25 mouse cellular contexts compared by ENCODE assay signal in genomic region chr10:30683449-30683848, GRCm38 (mm10). TPM values are rescaled to one million over a fixed set of nuclear protein-coding genes. Genes with fewer than 3 reads are reported as not detected.
DNase-seq lines count a peak whose midpoint lies in the region; ATAC-seq and TF ChIP-seq lines count a peak whose summit lies in the region.
"Had no signal": no experiment of that assay in that cellular context is flagged by ENCODE, and none has a peak within 500 bp of the region (broad histone marks: within the 10 kb centered on the region; RNA-seq: fewer than 3 reads in every experiment).

No protein-coding gene starts in this region.

- DNase-seq in adrenal gland, postnatal 14 days: peak; percentile 8
- no peak for DNase-seq in adrenal gland, postnatal 25 days
- peak; percentile 33 for DNase-seq in lung, postnatal 36 days
- DNase-seq in lung, postnatal 4 days: no peak
- DNase-seq in layer of hippocampus, adult 8-10 months (ENCODE audit: low spot score in 2 of 2): no peak
- DNase-seq: adrenal gland, adult 8-10 months; B cell, adult 2 months; cerebellum, adult 11-12 months; cerebellum, adult 8-10 months; cerebellum, postnatal 14 days; gastrocnemius, postnatal 25 days; heart, adult 18-20 months; heart, postnatal 10 days; heart, postnatal 36 days had no signal

- 66% methylated on average over 4 of the region's 4 CpGs for WGBS in intestine, postnatal 0 days
- 94% methylated on average over 4 of the region's 4 CpGs for WGBS in forebrain, embryonic 13.5 days

- 0 out of 2 replicates have a peak overlapping the region, but pooled peaks have one; percentile 42 for H3K27ac ChIP-seq in intestine, postnatal 0 days (ENCODE audit: low read depth, low read length)
- H3K27ac ChIP-seq in forebrain, embryonic 13.5 days: no peak overlapping the region
- H3K27ac ChIP-seq: forebrain, embryonic 15.5 days; heart, embryonic 15.5 days; hindbrain, embryonic 10.5 days; hindbrain, embryonic 13.5 days had no signal

- ATAC-seq in intestine, postnatal 0 days: peak; percentile 85
- no peak for ATAC-seq in forebrain, embryonic 13.5 days
- ATAC-seq: forebrain, embryonic 15.5 days; hindbrain, embryonic 16.5 days; Patski had no signal

- no peak for TF ChIP-seq CTCF in intestine, postnatal 0 days (IDR thresholded peaks at IDR 0.05; ENCODE audit: low read depth)

- H3K4me2 ChIP-seq in intestine, postnatal 0 days (replicated peaks; ENCODE audit: low read depth): no peak overlapping the region
- H3K4me2 ChIP-seq in forebrain, embryonic 13.5 days: no peak overlapping the region
- H3K4me2 ChIP-seq: forebrain, embryonic 15.5 days; heart, embryonic 12.5 days; heart, embryonic 15.5 days; hindbrain, embryonic 13.5 days had no signal

- H3K4me1 ChIP-seq in intestine, postnatal 0 days (replicated peaks; ENCODE audit: control insufficient read depth, insufficient read depth, low read length): no peaks in the 10 kb centered on the region
- H3K4me1 ChIP-seq in forebrain, embryonic 13.5 days: no peaks in the 10 kb centered on the region
- H3K4me1 ChIP-seq: forebrain, embryonic 15.5 days; heart, embryonic 12.5 days; heart, embryonic 15.5 days; hindbrain, embryonic 10.5 days; hindbrain, embryonic 13.5 days had no signal

- H3K9me3 ChIP-seq in intestine, postnatal 0 days (ENCODE audit: control insufficient read depth): no peaks in the 10 kb centered on the region
- no peaks in the 10 kb centered on the region for H3K9me3 ChIP-seq in forebrain, embryonic 13.5 days (replicated peaks)
- H3K9me3 ChIP-seq: forebrain, embryonic 15.5 days; G1E; heart, embryonic 12.5 days; heart, embryonic 15.5 days; hindbrain, embryonic 10.5 days; hindbrain, embryonic 13.5 days had no signal

- H3K27me3 ChIP-seq in intestine, postnatal 0 days (replicated peaks; ENCODE audit: control insufficient read depth, insufficient read depth, low read length): no peaks in the 10 kb centered on the region
- H3K27me3 ChIP-seq in forebrain, embryonic 13.5 days: no peaks in the 10 kb centered on the region
- H3K27me3 ChIP-seq: CH12.LX; forebrain, embryonic 15.5 days; heart, embryonic 12.5 days; heart, embryonic 15.5 days; hindbrain, embryonic 13.5 days; Patski had no signal

- H3K4me3 ChIP-seq in intestine, postnatal 0 days (ENCODE audit: low read depth, low read length): no peak overlapping the region
- no peak overlapping the region for H3K4me3 ChIP-seq in forebrain, embryonic 13.5 days
- H3K4me3 ChIP-seq: forebrain, embryonic 15.5 days; heart, embryonic 12.5 days; heart, embryonic 15.5 days; hindbrain, embryonic 10.5 days; hindbrain, embryonic 13.5 days had no signal

- H3K9ac ChIP-seq in intestine, postnatal 0 days (ENCODE audit: low read depth, low read length): no peak overlapping the region
- no peak overlapping the region for H3K9ac ChIP-seq in forebrain, embryonic 13.5 days
- H3K9ac ChIP-seq: forebrain, embryonic 15.5 days; heart, embryonic 12.5 days; heart, embryonic 15.5 days; hindbrain, embryonic 13.5 days had no signal

- H3K36me3 ChIP-seq in intestine, postnatal 0 days (ENCODE audit: control insufficient read depth, insufficient read depth): no peaks in the 10 kb centered on the region
- H3K36me3 ChIP-seq in forebrain, embryonic 13.5 days (ENCODE audit: poor library complexity, severe bottlenecking): peaks cover 5% of the 10 kb centered on the region; the same call in 1 of the 2 replicates
- H3K36me3 ChIP-seq: forebrain, embryonic 15.5 days; heart, embryonic 15.5 days; hindbrain, embryonic 10.5 days; hindbrain, embryonic 13.5 days had no signal

RNA-seq across cellular contexts. Expression of gene Hint3, which starts 54.0 kb away (rescaled TPM):
- 44.5 and 47.1 TPM in 2 replicates for total RNA-seq in adrenal gland, postnatal 14 days (2021)
- 48.5 and 65.1 TPM in 2 replicates for total RNA-seq in adrenal gland, postnatal 25 days (2021)
- 124 and 127 TPM in 2 replicates for polyA plus RNA-seq in intestine, postnatal 0 days (2015; fragmentation: Nextera tagmentation; extraction: Ambion mirVana)
- polyA plus RNA-seq in forebrain, embryonic 13.5 days (2015; fragmentation: Nextera tagmentation; extraction: Ambion mirVana): 19.6 and 22.0 TPM in 2 replicates
- total RNA-seq in layer of hippocampus, adult 8-10 months (2022): 10 to 100 TPM; 34.4 to 50.6 (median 43.7) TPM

Comparison
In these comparisons a context has a peak if more than half of its experiments do, and no peak if none do; other contexts are left out.
1. DNase-seq: peak in adrenal gland, postnatal 14 days (single experiment) and lung, postnatal 36 days (single experiment); none in adrenal gland, postnatal 25 days (single experiment), lung, postnatal 4 days (0 of 2) and layer of hippocampus, adult 8-10 months (0 of 2).